Mouse (Mus musculus) erythroblast, adult 5-6 weeks (primary cell): Measurements from ENCODE around the gene Pdzrn3. TPM values are rescaled to one million over a fixed set of nuclear protein-coding genes. Genes with fewer than 3 reads are reported as not detected.

ENCODE experiments used
- ATAC-seq: replicated peaks from 2 replicates; pipeline ENCODE4 v1.8.0; 2016; ENCODE audit warnings: moderate number of reproducible peaks, mild to moderate bottlenecking, moderate TSS enrichment, inconsistent platforms; ENCODE audit not compliant: poor library complexity, low FRiP score, severe bottlenecking
- total RNA-seq, 2 experiments: library from RNA; stranded (forward) in 1 of 2; stranded (reverse) in 1 of 2; fragments of 150-400 nt in 1 of 2; fragments of 200-764, 138-1000 nt in 1 of 2; gene quantifications; 2 replicates each; pipeline versions ENCODE4 v1.2.3 to v1.2.4; 2015 to 2017; ENCODE audit warnings: low replicate concordance in 2 of 2

Gene Pdzrn3
- total RNA-seq, 2 experiments from 2014 or later: not detected

DNA sequence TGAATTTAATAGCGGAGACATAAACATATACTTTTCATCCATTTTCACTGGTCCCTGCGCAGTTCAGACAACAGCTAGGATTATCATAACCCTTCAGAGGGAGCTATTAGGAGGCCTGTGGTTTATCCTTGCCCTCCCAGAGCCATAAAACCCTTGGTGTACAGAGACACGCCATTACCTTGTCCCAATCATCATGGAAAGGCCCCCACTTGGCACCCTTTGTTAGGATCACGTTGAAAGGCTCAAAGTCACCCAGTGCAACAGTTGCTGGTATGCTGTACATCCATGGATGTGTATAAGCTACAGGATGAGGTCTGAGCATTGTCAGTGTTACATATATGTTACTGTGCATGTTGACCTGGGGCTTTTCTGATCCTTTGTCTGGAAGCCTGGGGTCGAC is 252.3 kb downstream of the Pdzrn3 start:
- no peak for ATAC-seq

DNA sequence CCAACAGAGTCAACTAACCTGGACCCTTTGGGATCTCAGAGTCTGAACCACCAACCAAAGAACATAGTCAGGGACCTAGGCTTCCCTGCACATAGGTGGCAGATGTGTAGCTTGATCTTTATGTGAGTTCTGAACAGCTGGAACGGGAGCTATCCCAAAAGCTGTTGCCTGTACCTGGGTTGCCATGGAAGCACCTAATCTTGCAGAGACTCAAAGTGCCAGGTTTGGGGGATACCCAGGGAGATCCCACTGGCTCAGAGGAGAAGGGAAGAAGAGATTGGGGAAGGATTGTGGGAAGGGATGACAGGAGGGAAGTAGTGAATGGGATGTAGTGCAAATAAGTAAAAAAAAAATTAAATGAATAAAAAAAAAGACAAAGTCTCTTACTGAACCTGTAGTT is 268.7 kb downstream of the Pdzrn3 start:
- no peak for ATAC-seq

DNA sequence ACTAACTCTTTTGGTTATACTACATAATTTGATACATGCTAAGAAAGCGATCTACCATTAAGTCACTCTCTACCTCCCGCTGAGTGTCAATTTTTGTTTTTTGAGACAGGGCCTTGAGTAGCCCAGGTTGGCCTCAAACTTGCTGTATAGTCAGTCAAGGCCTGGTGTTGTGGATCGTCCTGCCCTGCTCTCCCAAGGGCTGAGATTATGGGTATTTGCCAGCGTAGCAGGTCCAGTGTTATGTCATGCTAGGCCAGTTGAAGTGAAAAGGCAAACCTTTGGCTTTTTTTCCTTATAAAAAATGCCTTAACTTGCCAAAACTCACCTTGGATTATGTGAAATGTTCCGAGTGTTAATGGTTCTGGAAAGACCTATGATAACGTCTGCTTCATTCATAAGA is 274.2 kb downstream of the Pdzrn3 start:
- no peak for ATAC-seq

DNA sequence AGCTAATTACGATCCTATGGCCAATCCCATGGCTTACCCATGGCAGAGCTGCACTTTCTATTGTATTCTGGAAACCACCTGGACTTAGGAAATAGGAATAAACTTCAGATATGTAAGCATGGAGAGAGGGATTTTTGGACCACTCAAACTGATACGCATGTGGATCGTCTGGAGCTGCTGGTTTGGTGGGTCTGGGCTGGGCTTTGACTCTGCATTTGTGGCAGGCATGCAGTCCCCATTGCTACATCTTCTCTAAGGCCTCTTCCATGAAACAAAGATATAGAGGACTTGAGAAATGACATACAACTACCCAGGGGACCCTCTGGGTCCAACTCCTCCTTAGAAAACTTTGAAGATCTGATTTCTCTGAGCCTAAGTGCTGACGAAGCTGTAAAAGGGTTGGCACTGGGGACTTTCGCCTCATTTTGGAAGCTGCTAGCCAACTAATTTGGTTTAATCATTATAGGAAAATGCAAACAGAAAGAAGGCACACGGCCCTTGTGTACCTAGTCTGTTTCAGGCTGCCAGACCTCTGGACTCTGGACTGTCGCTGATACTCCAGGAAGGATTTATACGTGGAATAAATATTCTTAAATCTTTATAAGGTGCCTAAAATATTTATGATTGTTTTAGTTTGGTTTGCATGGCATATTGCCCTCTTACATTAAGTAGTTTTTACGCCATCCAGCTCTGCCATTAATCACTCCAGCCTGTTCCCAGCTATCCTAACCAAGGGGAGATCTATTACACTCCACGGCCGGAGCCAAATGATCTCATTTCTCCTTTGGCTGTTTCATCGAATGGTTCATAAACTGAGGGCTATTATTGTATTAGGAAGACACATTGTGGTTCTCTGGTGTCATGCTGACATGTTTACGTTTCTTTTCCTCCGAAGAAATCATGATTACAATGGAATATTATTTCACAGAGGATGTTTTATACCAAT is 275.7 kb downstream of the Pdzrn3 start:
- no peak for ATAC-seq
